Mouse (Mus musculus) kidney, embryonic 14.5 days (tissue): ENCODE measurements around the gene Rhox10. TPM values are rescaled to one million over a fixed set of nuclear protein-coding genes. Genes with fewer than 3 reads are reported as not detected.

Experiments
- ATAC-seq: fragments of 200-750 bp; cut with Nextera tagmentation; 2 replicates; pipeline ENCODE4 v1.8.0; 2017; ENCODE audit warnings: moderate number of reproducible peaks, mild to moderate bottlenecking, moderate TSS enrichment, moderate library complexity; ENCODE audit not compliant: low FRiP score, low TSS enrichment
- H3K27ac ChIP-seq: fragments of 300-500 bp; sonication (generic); 2 replicates; pipeline ENCODE4 v1.5.1; 2014; ENCODE audit warnings: low read depth, mild to moderate bottlenecking, low read length, moderate library complexity, mixed read lengths
- H3K27me3 ChIP-seq: fragments of 300-500 bp; sonication (generic); 2 replicates; pipeline ENCODE4 v1.6.1; 2014; ENCODE audit warnings: mild to moderate bottlenecking, low read length; ENCODE audit not compliant: control insufficient read depth, insufficient read depth
- H3K36me3 ChIP-seq: fragments of 300-500 bp; sonication (generic); 2 replicates; pipeline ENCODE4 v1.6.1; 2014; ENCODE audit warnings: low read length, mixed read lengths; ENCODE audit not compliant: control insufficient read depth, insufficient read depth
- H3K4me1 ChIP-seq: fragments of 300-500 bp; sonication (generic); 2 replicates; pipeline ENCODE4 v1.6.1; 2014; ENCODE audit warnings: low read length, mixed read lengths; ENCODE audit not compliant: control insufficient read depth, insufficient read depth
- H3K4me2 ChIP-seq: fragments of 300-500 bp; sonication (generic); replicated peaks from 2 replicates; pipeline ENCODE4 v1.6.1; 2014; ENCODE audit warnings: low read depth, mild to moderate bottlenecking, low read length
- H3K4me3 ChIP-seq: fragments of 300-500 bp; sonication (generic); 2 replicates; pipeline ENCODE4 v1.5.1; 2014; ENCODE audit warnings: mild to moderate bottlenecking, low read length
- H3K9ac ChIP-seq: fragments of 300-500 bp; sonication (generic); 2 replicates; pipeline ENCODE4 v1.6.1; 2014; ENCODE audit warnings: low read depth, mild to moderate bottlenecking, low read length, moderate library complexity
- H3K9me3 ChIP-seq: fragments of 300-500 bp; sonication (generic); 2 replicates; pipeline ENCODE4 v1.6.1; 2016; ENCODE audit warnings: low read length; ENCODE audit not compliant: control insufficient read depth
- WGBS: fragments of 180-500 bp; shearing (Covaris S2); extraction: QIAGEN DNeasy Blood & Tissue Kit; methylation state at CpG from one replicate; pipeline ENCODE4 v1.1.7; 2014; 5-methylcytosine and 5-hydroxymethylcytosine counted together
- polyA plus RNA-seq: library from polyadenylated mRNA; unstranded; fragments of >200 nt; fragmentation: Nextera tagmentation; extraction: Ambion mirVana; gene quantifications from 2 replicates; pipeline ENCODE4 v1.2.1, GENCODE M21; 2014

Rhox10 gene
- polyA plus RNA-seq, 1 experiment from 2014 or later = not detected

- H3K4me3 ChIP-seq = no peak within 1 kb of the TSS
- H3K36me3 ChIP-seq = no peaks in the 10 kb centered on the region
- peaks cover 12% of the 10 kb centered on the region; the same call in 1 of the 2 replicates for H3K9me3 ChIP-seq
- no peak within 1 kb of the TSS for H3K27ac ChIP-seq
- no peaks in the 10 kb centered on the region for H3K27me3 ChIP-seq
- H3K9ac ChIP-seq = no peak within 1 kb of the TSS
- WGBS = 96% methylated on average over 20 of the region's 20 CpGs
- H3K4me2 ChIP-seq = no peak within 1 kb of the TSS
- no peaks in the 10 kb centered on the region for H3K4me1 ChIP-seq
- ATAC-seq = no peak
These were observed 54.7 kb downstream of the Rhox10 start, which contains the start of gene Rhox13 for GRCm38 (mm10) chrX:38120982-38121381. Rhox13 (plus strand) TSS chrX:38121219.

Other genes with a start within 250 kb of the Rhox10 start
- gene Rhox6, start 239.6 kb upstream of the Rhox10 start, polyA plus RNA-seq = not detected in 2 replicates
- gene Rhox7a, start 234.8 kb upstream of the Rhox10 start, polyA plus RNA-seq = not detected in 2 replicates
- gene Rhox8, start 187.5 kb upstream of the Rhox10 start, polyA plus RNA-seq = not detected in 2 replicates
- not detected in 2 replicates for gene Rhox7b, start 169.2 kb upstream of the Rhox10 start, polyA plus RNA-seq
- not detected in 2 replicates for gene Rhox9, start 164.7 kb upstream of the Rhox10 start, polyA plus RNA-seq
- not detected in 2 replicates for gene Btg1-ps1, start 47.7 kb upstream of the Rhox10 start, polyA plus RNA-seq
- gene Btg1-ps2, start 23.4 kb upstream of the Rhox10 start, polyA plus RNA-seq = not detected in 2 replicates
- gene Rhox11, start 18.7 kb downstream of the Rhox10 start, polyA plus RNA-seq = not detected in 2 replicates
- not detected in 2 replicates for gene Rhox12, start 44.4 kb downstream of the Rhox10 start, polyA plus RNA-seq
- not detected in 2 replicates for gene Rhox13, start 54.7 kb downstream of the Rhox10 start, polyA plus RNA-seq
- gene Zbtb33, start 123.3 kb downstream of the Rhox10 start, polyA plus RNA-seq = 6.9 and 8.0 TPM in 2 replicates
- gene Tmem255a, start 186.0 kb downstream of the Rhox10 start, polyA plus RNA-seq = 23.5 and 31.5 TPM in 2 replicates
- gene Atp1b4, start 249.7 kb downstream of the Rhox10 start, polyA plus RNA-seq = not detected in 2 replicates